Mouse (Mus musculus) embryonic fibroblast, embryonic 13.5 days (primary cell): ENCODE results near the gene Serping1.

ENCODE experiments used
- CTCF ChIP-seq: IDR thresholded peaks from 2 replicates; pipeline ENCODE4 v1.5.1; 2011; ENCODE audit warnings: mild to moderate bottlenecking, control low read depth, low read length, moderate library complexity, borderline replicate concordance; ENCODE audit not compliant: insufficient read depth
- POLR2A ChIP-seq: IDR thresholded peaks from 2 replicates; pipeline ENCODE4 v1.6.1; 2011; ENCODE audit warnings: low read depth, mild to moderate bottlenecking, control low read depth, low read length, moderate library complexity

- no peak for TF ChIP-seq POLR2A
- no peak for TF ChIP-seq CTCF
Measured at GRCm38 (mm10) chr2:84779210-84779609, 4.0 kb upstream of the Serping1 start.
